Mouse (Mus musculus): ENCODE data around the gene AI464131. TPM values are rescaled to one million over a fixed set of nuclear protein-coding genes. Genes with fewer than 3 reads are reported as not detected.
"Not testable (repeated sequence)": the region's sequence is repeated elsewhere in the genome, so short reads cannot be mapped to it uniquely, and the experiment has no call there.

AI464131 gene
- total RNA-seq, 2 experiments from 2014 or later, result 78.4 to 90.4 TPM

DNA sequence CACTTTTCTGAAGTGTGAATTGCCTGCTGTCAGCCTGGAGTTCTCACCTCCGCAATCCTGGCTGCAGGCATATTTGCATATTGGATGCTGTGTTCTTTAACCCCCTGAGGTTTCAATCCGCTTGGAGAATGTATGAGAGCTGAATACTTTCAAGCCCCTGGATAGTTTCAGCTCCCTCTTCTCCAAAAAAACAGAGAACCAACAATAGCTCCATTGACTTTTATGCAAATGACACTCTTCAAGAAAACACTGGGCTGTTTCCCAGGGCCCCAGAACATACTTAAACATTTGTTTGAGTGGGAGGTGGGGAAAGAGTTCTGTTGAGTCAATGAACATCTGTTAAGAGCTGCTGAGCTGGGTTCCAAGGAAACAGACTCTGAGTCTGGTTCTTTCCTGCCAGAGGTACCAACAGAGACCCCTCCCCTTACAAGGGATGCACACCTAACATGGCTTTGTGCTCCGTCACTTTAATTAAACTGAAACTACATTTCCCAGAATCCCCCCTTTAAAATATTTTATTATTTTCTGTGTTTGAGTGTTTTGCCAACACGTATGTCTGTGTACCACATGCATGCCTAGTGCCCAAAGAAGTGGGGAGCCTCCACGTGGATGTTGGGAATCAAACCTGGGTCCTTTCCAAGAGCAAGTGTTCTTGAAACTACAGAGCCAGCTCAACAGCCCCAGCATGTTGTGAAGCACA, 32.0 kb downstream of the AI464131 start:
- no peak for DNase-seq (ENCODE audit: low spot score in 2 of 2)

DNA sequence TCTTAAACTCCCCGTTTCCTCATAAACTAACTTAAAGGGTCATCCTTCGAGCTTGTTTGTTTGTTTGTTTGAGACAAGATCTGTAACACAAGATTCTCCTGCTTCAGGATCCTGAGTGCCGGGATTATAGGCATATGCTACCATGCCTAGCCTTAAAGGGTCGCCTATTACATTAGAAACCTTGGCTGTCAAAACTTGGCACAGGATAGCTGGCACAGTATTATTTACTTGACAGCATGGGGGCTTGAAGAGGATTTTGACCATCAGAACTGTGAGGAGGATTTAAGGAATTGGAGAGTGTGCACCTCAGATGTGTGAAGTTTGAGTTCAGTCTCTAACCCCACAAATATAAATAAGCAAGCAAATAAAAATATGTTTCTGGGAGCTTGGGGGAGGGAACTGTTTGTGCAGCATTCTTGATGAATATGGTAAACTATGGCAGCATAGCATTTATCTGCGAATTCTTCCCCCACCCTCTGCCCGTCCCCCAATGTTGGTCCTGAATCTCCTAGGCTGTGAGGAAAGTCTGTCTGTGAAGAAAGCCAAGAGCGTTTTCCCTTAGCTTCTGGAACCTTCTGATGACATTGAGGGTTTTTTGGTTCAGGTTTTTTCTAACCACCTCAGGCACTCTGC, 32.7 kb downstream of the AI464131 start:
- DNase-seq (ENCODE audit: low spot score in 2 of 2), result no peak

DNA sequence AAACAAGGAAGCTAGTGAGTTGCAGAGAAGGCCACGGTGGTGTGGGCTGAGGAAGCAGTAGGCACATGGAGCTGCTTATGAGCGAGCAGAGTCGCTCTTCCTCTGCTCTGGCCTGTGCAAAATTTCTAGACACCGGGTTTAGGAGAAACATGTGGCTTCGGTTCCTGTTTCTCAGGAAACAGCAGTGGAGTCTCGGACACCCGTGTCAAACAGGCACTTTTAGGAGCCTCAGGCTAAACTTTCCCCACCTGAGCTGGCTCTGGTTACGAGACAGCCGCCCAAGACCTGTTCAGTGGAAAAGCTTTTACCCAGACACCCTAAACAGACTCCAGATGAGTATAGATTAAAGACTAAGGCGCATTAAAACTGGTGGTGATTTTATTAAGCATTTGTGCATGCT, 33.7 kb downstream of the AI464131 start:
- DNase-seq (ENCODE audit: low spot score in 2 of 2), result no peak

DNA sequence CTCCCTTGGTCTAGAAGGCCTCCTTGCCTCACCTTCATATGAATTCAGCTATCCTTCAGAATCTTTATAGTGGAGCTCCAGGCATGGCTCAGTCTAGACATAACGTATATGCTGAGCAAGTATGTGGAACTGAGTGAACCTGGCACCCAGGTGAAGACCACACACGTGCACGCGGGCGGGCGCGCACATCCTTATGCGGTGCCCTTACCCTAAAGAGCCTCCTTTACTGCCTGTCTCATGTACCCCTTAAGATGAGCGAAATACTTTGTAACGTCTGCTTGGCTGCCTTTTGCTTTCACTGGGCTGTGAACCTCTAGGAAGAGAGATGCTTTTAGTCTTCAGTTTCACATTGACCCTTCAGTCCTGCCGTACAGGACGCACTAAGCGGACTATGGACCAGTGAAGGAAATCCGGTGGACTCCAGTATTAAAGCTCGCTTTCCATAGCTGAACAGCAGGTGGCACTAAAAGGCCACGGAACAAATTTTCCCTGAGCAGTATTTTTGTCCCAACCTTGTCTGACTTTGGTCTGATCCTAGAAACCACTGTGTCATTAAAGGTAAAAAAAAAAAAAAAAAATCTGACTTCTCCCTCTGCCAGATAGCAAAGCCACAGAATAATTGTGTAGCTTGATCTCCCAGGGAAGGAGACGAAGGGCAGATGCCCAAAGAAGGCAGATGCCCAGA, 34.3 kb downstream of the AI464131 start:
- DNase-seq (ENCODE audit: low spot score in 2 of 2), result peak; percentile 37 to 57

DNA sequence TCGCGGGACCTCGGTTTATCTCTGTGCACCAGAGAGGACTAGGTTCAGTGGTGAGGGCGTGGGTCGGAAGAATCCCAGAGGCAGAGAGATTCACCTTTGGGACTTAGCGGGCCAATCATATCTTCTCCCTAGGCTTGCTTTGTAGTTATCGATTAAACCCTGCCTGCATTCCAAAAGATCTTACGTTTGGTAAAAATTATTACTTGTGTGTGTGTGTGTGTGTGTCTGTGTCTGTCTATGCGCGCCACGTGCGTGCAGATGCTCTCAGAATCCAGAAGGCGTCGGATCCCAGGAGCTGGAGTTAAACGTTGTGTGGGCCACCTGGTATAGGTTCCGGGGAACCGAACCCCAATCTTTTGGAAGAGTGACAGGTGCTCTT, 37.6 kb downstream of the AI464131 start:
- DNase-seq (ENCODE audit: low spot score in 2 of 2), result no peak

DNA sequence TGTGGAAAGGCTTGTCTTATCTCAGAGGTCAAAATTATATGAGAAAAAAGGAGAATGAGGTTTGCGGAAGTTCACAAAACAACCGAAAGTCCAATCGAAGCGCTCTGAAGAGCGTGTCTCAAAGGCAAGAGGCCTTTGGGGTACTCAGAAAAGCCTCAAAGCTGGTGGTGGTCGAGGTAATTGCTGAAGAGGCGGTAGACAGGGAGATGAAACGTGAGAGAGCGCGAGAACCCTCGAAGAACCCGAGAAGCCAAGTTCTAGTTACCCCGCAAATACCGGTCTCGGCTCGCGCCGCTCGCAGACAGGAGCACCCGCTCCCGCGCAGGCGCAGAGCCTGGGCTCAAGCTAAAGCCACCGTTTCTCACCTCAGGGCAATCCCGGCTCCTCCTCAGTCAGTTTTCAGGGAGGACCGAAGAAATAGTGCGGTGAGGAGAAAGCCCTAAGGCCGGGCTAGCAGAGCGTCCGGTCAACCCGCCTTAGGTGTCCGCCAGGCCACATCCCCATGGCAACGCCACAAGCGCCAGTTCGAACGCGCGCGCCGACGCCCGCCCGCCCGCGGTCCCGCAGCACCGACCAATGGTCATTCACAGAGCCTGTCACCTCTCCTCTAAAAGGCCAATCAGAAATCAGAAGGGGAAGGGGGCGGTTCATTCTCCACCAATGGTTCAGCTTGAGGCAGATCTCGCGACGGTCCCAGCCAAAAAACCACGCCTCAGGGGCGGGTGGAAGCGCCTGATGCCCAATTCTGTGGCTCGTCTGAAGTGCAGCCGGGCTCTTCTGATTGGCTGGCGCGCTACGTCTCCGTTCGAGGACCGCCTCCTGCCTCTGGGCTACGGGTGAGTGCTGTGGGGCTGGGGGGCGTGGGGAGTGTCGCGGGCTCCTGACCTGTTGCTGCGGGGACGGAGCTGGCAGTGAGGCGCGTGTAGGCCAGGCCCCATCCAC, 38.3 kb downstream of the AI464131 start, which contains the start of the genes Kif24 and Nudt2:
TSS of gene Kif24 (minus strand) at position 543 of the 942 bp plus-strand sequence.
TSS of gene Nudt2 (plus strand) at position 807 of the 942 bp plus-strand sequence.
- peak; percentile 84 to 97 for DNase-seq (ENCODE audit: low spot score in 2 of 2)

DNA sequence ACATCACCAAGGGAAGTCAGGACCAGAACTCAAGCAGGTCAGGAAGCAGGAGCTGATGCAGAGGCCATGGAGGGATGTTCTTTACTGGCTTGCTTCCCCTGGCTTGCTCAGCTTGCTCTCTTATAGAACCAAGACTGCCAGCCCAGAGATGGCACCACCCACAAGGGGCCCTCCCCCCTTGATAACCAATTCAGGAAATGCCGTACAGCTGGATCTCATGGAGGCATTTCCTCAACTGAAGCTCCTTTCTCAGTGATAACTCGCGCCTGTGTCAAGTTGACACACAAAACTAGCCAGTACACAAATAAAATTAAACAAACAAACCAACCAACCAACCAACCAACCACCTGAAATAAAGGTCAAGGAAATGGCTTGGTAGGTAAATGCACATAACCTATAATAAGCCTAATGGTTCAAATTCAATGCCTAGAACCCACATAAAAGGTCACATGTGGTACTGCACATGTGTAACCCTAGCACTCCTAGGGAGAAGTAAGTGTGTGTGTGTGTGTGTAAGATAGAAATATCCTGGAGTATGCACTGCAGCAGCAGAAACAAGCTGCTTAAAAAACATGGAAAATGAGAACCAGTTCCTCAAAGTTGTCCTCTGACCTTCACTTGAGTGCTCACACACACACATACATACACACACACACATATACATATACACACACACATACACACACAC, 39.7 kb downstream of the AI464131 start:
- DNase-seq (ENCODE audit: low spot score in 2 of 2), result not testable (repeated sequence)

DNA sequence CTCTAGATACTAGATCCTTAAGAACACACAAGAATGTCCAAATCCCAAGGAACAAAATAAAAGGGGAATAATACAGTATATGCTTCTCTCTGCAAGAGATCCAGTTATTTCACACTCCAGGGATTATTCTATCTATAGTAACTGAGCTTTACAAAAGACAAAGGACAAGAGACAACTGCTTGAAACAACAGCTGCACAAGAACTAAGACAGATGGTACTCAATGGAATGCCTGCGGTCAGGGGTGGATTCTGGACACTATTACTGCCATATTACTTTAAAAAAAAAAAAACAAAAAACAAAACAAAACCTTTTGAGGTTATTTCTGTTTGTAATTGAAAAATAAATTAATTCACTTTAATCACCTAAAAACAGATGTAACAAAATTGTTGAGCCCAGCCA, 42.2 kb downstream of the AI464131 start:
- DNase-seq (ENCODE audit: low spot score in 2 of 2), result no peak

DNA sequence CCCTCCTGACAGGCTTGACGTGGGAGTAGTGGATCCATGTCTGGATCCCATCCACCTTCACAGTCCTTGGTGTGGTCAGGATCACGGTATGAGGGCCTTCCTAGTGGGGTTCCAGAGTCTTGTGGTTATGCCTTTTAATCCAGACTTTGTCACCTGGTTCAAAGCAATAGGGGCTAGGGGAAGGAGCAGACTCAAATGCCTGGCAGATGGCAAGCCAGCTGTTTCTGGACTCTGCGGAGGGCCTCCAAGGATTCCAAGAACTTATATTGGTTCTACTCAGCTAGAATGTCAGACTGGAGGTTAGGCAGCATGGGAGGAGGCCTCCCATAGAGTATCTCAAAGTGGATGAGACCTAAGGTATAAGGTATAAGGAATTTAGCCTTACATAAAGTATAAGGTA, 55.3 kb downstream of the AI464131 start:
- DNase-seq (ENCODE audit: low spot score in 2 of 2), result no peak

Other genes starting within 250 kb of the AI464131 start
- 100 to 1,000 TPM; 127 to 136 TPM for gene Ubap2, start 227.9 kb downstream of the AI464131 start, total RNA-seq (2021)
- 10 to 100 TPM; 36.1 to 38.0 TPM for gene Dcaf12, start 188.2 kb downstream of the AI464131 start, total RNA-seq (2021)
- 10 to 100 TPM; 41.2 to 46.0 TPM for gene Ubap1, start 154.1 kb downstream of the AI464131 start, total RNA-seq (2021)
- 1 to 10 TPM; 5.3 to 5.4 TPM for gene Kif24, start 38.2 kb downstream of the AI464131 start, total RNA-seq (2021)
- 10 to 100 TPM; 29.3 to 30.2 TPM for gene Nudt2, start 37.9 kb downstream of the AI464131 start, total RNA-seq (2021)
- gene 1110017D15Rik, start 14.3 kb upstream of the AI464131 start, total RNA-seq (2021), result under 1 TPM; 0.42 to 0.54 TPM
- gene Fam219a, start 66.5 kb upstream of the AI464131 start, total RNA-seq (2021), result 10 to 100 TPM; 20.1 to 24.4 TPM
- 1 to 10 TPM; 4.9 to 5.8 TPM for gene Dnaic1, start 66.7 kb upstream of the AI464131 start, total RNA-seq (2021)
- 10 to 100 TPM; 29.0 to 37.6 TPM for gene Enho, start 137.2 kb upstream of the AI464131 start, total RNA-seq (2021)
- gene Cntfr, start 194.0 kb upstream of the AI464131 start, total RNA-seq (2021), result 10 to 100 TPM; 40.8 to 41.9 TPM
- 100 to 1,000 TPM in 1 of 2 experiments, 10 to 100 TPM in 1; 85.8 to 111 TPM for gene Il11ra1, start 196.9 kb upstream of the AI464131 start, total RNA-seq (2021)
- 10 to 100 TPM; 36.8 to 40.5 TPM for gene Rpp25l, start 210.5 kb upstream of the AI464131 start, total RNA-seq (2021)
- gene Dctn3, start 220.1 kb upstream of the AI464131 start, total RNA-seq (2021), result 10 to 100 TPM; 49.8 to 52.9 TPM
- not detected for gene Arid3c, start 228.1 kb upstream of the AI464131 start, total RNA-seq (2021)